Mouse (Mus musculus) kidney, embryonic 15.5 days (tissue): ENCODE measurements at regions not wholly inside any gene's neighbourhood (a gene's known extent, or its start where the extent isn't known, plus 50 kb on each side); places are given as distances from the start of the nearest gene placed in this dataset.

Experiments
- ATAC-seq: fragments of 200-750 bp; cut with Nextera tagmentation; replicated peaks from 2 replicates; pipeline ENCODE4 v1.8.0; 2017; ENCODE audit warnings: moderate TSS enrichment; ENCODE audit not compliant: low FRiP score
- H3K27ac ChIP-seq: fragments of 300-500 bp; sonication (generic); 2 replicates; pipeline ENCODE4 v1.5.1; 2015; ENCODE audit warnings: mild to moderate bottlenecking, inconsistent platforms
- H3K27me3 ChIP-seq: fragments of 300-500 bp; sonication (generic); 2 replicates; pipeline ENCODE4 v1.6.1; 2015; ENCODE audit warnings: inconsistent platforms
- H3K36me3 ChIP-seq: fragments of 300-500 bp; sonication (generic); 2 replicates; pipeline ENCODE4 v1.6.1; 2015; ENCODE audit warnings: inconsistent platforms
- H3K4me1 ChIP-seq: fragments of 300-500 bp; sonication (generic); 2 replicates; pipeline ENCODE4 v1.6.1; 2015; ENCODE audit warnings: inconsistent platforms
- H3K4me2 ChIP-seq: fragments of 300-500 bp; sonication (generic); 2 replicates; pipeline ENCODE4 v1.6.1; 2015; ENCODE audit warnings: moderate library complexity, mild to moderate bottlenecking, inconsistent platforms
- H3K4me3 ChIP-seq: fragments of 300-500 bp; sonication (generic); replicated peaks from 2 replicates; pipeline ENCODE4 v1.5.1; 2015; ENCODE audit warnings: mild to moderate bottlenecking, inconsistent platforms
- H3K9ac ChIP-seq: fragments of 300-500 bp; sonication (generic); 2 replicates; pipeline ENCODE4 v1.6.1; 2015; ENCODE audit warnings: mild to moderate bottlenecking, inconsistent platforms
- H3K9me3 ChIP-seq: fragments of 300-500 bp; sonication (generic); replicated peaks from 2 replicates; pipeline ENCODE4 v1.6.1; 2016; ENCODE audit warnings: inconsistent platforms
- WGBS: fragments of 180-500 bp; shearing (Covaris S2); methylation state at CpG from one replicate; pipeline ENCODE4 v1.1.7; 2015; ENCODE audit warnings: mixed read lengths; 5-methylcytosine and 5-hydroxymethylcytosine counted together

- no peak overlapping the region for H3K4me3 ChIP-seq
- WGBS: 25% methylated on average over 4 of the region's 4 CpGs
- H3K27me3 ChIP-seq: no peaks in the 10 kb centered on the region
- no peaks in the 10 kb centered on the region for H3K9me3 ChIP-seq
- no peaks in the 10 kb centered on the region for H3K36me3 ChIP-seq
- no peak for ATAC-seq
- H3K9ac ChIP-seq: no peak overlapping the region
- no peak overlapping the region for H3K4me2 ChIP-seq
- no peaks in the 10 kb centered on the region for H3K4me1 ChIP-seq
- no peak overlapping the region for H3K27ac ChIP-seq
Observed at GRCm38 (mm10) chrX:70089154-70089801, 144.2 kb downstream of the 1700020N15Rik start.

GRCm38 (mm10) chrX:70094259-70094658, 149.2 kb downstream of the 1700020N15Rik start:
- no peak overlapping the region for H3K4me3 ChIP-seq
- H3K27ac ChIP-seq: no peak overlapping the region
- no peaks in the 10 kb centered on the region for H3K36me3 ChIP-seq
- 23% methylated on average over 4 of the region's 4 CpGs for WGBS
- no peak overlapping the region for H3K9ac ChIP-seq
- peak; percentile 74 for ATAC-seq
- H3K4me1 ChIP-seq: no peaks in the 10 kb centered on the region
- no peaks in the 10 kb centered on the region for H3K27me3 ChIP-seq
- no peak overlapping the region for H3K4me2 ChIP-seq
- no peaks in the 10 kb centered on the region for H3K9me3 ChIP-seq

GRCm38 (mm10) chrX:70099561-70099960, 154.5 kb downstream of the 1700020N15Rik start:
- Histone ChIP-seq H3K27ac (no peak overlapping the region), H3K4me1 (no peaks in the 10 kb centered on the region), H3K4me3 (no peak overlapping the region), H3K27me3 (no peaks in the 10 kb centered on the region), H3K9ac (no peak overlapping the region), H3K36me3 (no peaks in the 10 kb centered on the region), H3K9me3 (no peaks in the 10 kb centered on the region), H3K4me2 (no peak overlapping the region)
- no peak for ATAC-seq
- 67% methylated on average over 2 of the region's 2 CpGs for WGBS
